Mouse (Mus musculus): ENCODE data around the gene Olfr67. TPM values are rescaled to one million over a fixed set of nuclear protein-coding genes. Genes with fewer than 3 reads are reported as not detected.

Gene Olfr67
- polyA plus RNA-seq, 1 experiment from 2014 or later = not detected

DNA sequence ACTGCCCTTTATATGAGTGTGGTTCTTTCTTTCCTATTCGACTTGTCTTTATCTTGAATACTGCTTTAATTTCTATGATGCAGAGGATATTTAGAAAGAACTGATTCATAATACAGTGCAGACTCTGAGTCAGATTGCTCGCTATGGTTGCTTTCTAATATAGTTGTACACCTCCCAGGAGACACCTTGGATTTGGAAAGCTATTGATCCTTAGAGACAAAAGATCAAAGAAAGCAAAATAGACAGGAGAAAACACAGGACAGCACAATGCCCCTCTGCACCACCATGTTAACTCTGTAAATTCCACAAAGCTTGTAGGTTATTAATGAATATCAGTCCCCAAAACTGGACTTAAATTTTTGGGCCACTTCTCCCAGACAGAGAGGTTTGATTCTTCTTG, 46.8 kb downstream of the Olfr67 start, which contains the start of gene Olfr629:
Gene Olfr629, minus strand, starts transcription at position 101 of the 400 bp plus-strand sequence.
- WGBS = 82% methylated on average over 2 of the region's 2 CpGs

More for the DNA sequence above, 46.8 kb downstream of the Olfr67 start, which contains the start of gene Olfr629:
- H3K4me1 ChIP-seq = no peaks in the 10 kb centered on the region
- H3K4me2 ChIP-seq = no peak within 1 kb of the TSS
- no peaks in the 10 kb centered on the region for H3K9me3 ChIP-seq
- H3K27me3 ChIP-seq = no peaks in the 10 kb centered on the region
- H3K9ac ChIP-seq = no peak within 1 kb of the TSS
- no peak within 1 kb of the TSS for H3K4me3 ChIP-seq (replicated peaks)
- no peaks in the 10 kb centered on the region for H3K36me3 ChIP-seq (replicated peaks)
- no peak for ATAC-seq (ENCODE audit: low FRiP score)
- no peak within 1 kb of the TSS for H3K27ac ChIP-seq

Other genes with a start within 250 kb of the Olfr67 start
- gene Olfr612, start 249.1 kb downstream of the Olfr67 start, polyA plus RNA-seq (2016; fragmentation: Nextera tagmentation; extraction: Ambion mirVana) = not detected in 2 replicates
- gene Olfr613, start 243.7 kb downstream of the Olfr67 start, polyA plus RNA-seq (2016; fragmentation: Nextera tagmentation; extraction: Ambion mirVana) = not detected in 2 replicates
- gene Olfr615, start 235.7 kb downstream of the Olfr67 start, polyA plus RNA-seq (2016; fragmentation: Nextera tagmentation; extraction: Ambion mirVana) = not detected in 2 replicates
- not detected in 2 replicates for gene Olfr616, start 222.7 kb downstream of the Olfr67 start, polyA plus RNA-seq (2016; fragmentation: Nextera tagmentation; extraction: Ambion mirVana)
- not detected in 2 replicates for gene Olfr617, start 218.8 kb downstream of the Olfr67 start, polyA plus RNA-seq (2016; fragmentation: Nextera tagmentation; extraction: Ambion mirVana)
- not detected in 2 replicates for gene Olfr618, start 201.7 kb downstream of the Olfr67 start, polyA plus RNA-seq (2016; fragmentation: Nextera tagmentation; extraction: Ambion mirVana)
- gene Olfr619, start 191.2 kb downstream of the Olfr67 start, polyA plus RNA-seq (2016; fragmentation: Nextera tagmentation; extraction: Ambion mirVana) = not detected in 2 replicates
- gene Olfr620, start 179.3 kb downstream of the Olfr67 start, polyA plus RNA-seq (2016; fragmentation: Nextera tagmentation; extraction: Ambion mirVana) = not detected in 2 replicates
- gene Olfr622, start 149.1 kb downstream of the Olfr67 start, polyA plus RNA-seq (2016; fragmentation: Nextera tagmentation; extraction: Ambion mirVana) = not detected in 2 replicates
- not detected in 2 replicates for gene Olfr623, start 128.1 kb downstream of the Olfr67 start, polyA plus RNA-seq (2016; fragmentation: Nextera tagmentation; extraction: Ambion mirVana)
- gene Olfr624, start 120.6 kb downstream of the Olfr67 start, polyA plus RNA-seq (2016; fragmentation: Nextera tagmentation; extraction: Ambion mirVana) = 0.04 TPM in 2 replicates
- not detected in 2 replicates for gene Olfr625-ps1, start 109.1 kb downstream of the Olfr67 start, polyA plus RNA-seq (2016; fragmentation: Nextera tagmentation; extraction: Ambion mirVana)
- gene Olfr243, start 77.2 kb downstream of the Olfr67 start, polyA plus RNA-seq (2016; fragmentation: Nextera tagmentation; extraction: Ambion mirVana) = not detected in 2 replicates
- not detected in 2 replicates for gene Olfr628, start 61.4 kb downstream of the Olfr67 start, polyA plus RNA-seq (2016; fragmentation: Nextera tagmentation; extraction: Ambion mirVana)
- gene Olfr629, start 46.9 kb downstream of the Olfr67 start, polyA plus RNA-seq (2016; fragmentation: Nextera tagmentation; extraction: Ambion mirVana) = not detected in 2 replicates
- gene Olfr630, start 34.5 kb downstream of the Olfr67 start, polyA plus RNA-seq (2016; fragmentation: Nextera tagmentation; extraction: Ambion mirVana) = not detected in 2 replicates
- gene Olfr69, start 20.2 kb downstream of the Olfr67 start, polyA plus RNA-seq (2016; fragmentation: Nextera tagmentation; extraction: Ambion mirVana) = not detected in 2 replicates
- not detected in 2 replicates for gene Olfr68, start 12.1 kb downstream of the Olfr67 start, polyA plus RNA-seq (2016; fragmentation: Nextera tagmentation; extraction: Ambion mirVana)
- gene Hbb-bt, start 22.2 kb upstream of the Olfr67 start, polyA plus RNA-seq (2016; fragmentation: Nextera tagmentation; extraction: Ambion mirVana) = 599 and 788 TPM in 2 replicates
- gene Hbb-bs, start 36.3 kb upstream of the Olfr67 start, polyA plus RNA-seq (2016; fragmentation: Nextera tagmentation; extraction: Ambion mirVana) = 465 and 620 TPM in 2 replicates
- gene Hbb-bh2, start 48.7 kb upstream of the Olfr67 start, polyA plus RNA-seq (2016; fragmentation: Nextera tagmentation; extraction: Ambion mirVana) = 0.50 TPM in 1 of 2 replicates, not detected in the other
- 427 and 624 TPM in 2 replicates for gene Hbb-bh1, start 51.3 kb upstream of the Olfr67 start, polyA plus RNA-seq (2016; fragmentation: Nextera tagmentation; extraction: Ambion mirVana)
- 6,398 and 8,559 TPM in 2 replicates for gene Hbb-y, start 61.4 kb upstream of the Olfr67 start, polyA plus RNA-seq (2016; fragmentation: Nextera tagmentation; extraction: Ambion mirVana)
- gene Olfr66, start 94.4 kb upstream of the Olfr67 start, polyA plus RNA-seq (2016; fragmentation: Nextera tagmentation; extraction: Ambion mirVana) = not detected in 2 replicates
- gene Olfr64, start 102.7 kb upstream of the Olfr67 start, polyA plus RNA-seq (2016; fragmentation: Nextera tagmentation; extraction: Ambion mirVana) = not detected in 2 replicates
- not detected in 2 replicates for gene Olfr65, start 111.7 kb upstream of the Olfr67 start, polyA plus RNA-seq (2016; fragmentation: Nextera tagmentation; extraction: Ambion mirVana)
- gene Olfr631, start 137.0 kb upstream of the Olfr67 start, polyA plus RNA-seq (2016; fragmentation: Nextera tagmentation; extraction: Ambion mirVana) = not detected in 2 replicates
- not detected in 2 replicates for gene Olfr632, start 142.5 kb upstream of the Olfr67 start, polyA plus RNA-seq (2016; fragmentation: Nextera tagmentation; extraction: Ambion mirVana)
- gene Olfr633, start 152.6 kb upstream of the Olfr67 start, polyA plus RNA-seq (2016; fragmentation: Nextera tagmentation; extraction: Ambion mirVana) = not detected in 2 replicates
- not detected in 2 replicates for gene Olfr635, start 179.3 kb upstream of the Olfr67 start, polyA plus RNA-seq (2016; fragmentation: Nextera tagmentation; extraction: Ambion mirVana)
- not detected in 2 replicates for gene Olfr638, start 206.9 kb upstream of the Olfr67 start, polyA plus RNA-seq (2016; fragmentation: Nextera tagmentation; extraction: Ambion mirVana)
- gene Olfr639, start 225.5 kb upstream of the Olfr67 start, polyA plus RNA-seq (2016; fragmentation: Nextera tagmentation; extraction: Ambion mirVana) = 0.04 TPM in 1 of 2 replicates, not detected in the other
- gene Olfr640, start 233.8 kb upstream of the Olfr67 start, polyA plus RNA-seq (2016; fragmentation: Nextera tagmentation; extraction: Ambion mirVana) = not detected in 2 replicates
- not detected in 2 replicates for gene Olfr641, start 243.6 kb upstream of the Olfr67 start, polyA plus RNA-seq (2016; fragmentation: Nextera tagmentation; extraction: Ambion mirVana)